Mouse (Mus musculus) urinary bladder, postnatal 4 days (tissue): ENCODE measurements at regions not wholly inside any gene's neighbourhood (a gene's known extent, or its start where the extent isn't known, plus 50 kb on each side); places are given as distances from the start of the nearest gene placed in this dataset.
A peak's percentile ranks its signal among the peaks of the same experiment; 100 is the strongest.

Experiments used
- DNase-seq, 2 experiments: peaks; one replicate each; pipeline ENCODE4 v3.0.0; 2021 to 2022; ENCODE audit warnings: low spot score in 2 of 2

DNA sequence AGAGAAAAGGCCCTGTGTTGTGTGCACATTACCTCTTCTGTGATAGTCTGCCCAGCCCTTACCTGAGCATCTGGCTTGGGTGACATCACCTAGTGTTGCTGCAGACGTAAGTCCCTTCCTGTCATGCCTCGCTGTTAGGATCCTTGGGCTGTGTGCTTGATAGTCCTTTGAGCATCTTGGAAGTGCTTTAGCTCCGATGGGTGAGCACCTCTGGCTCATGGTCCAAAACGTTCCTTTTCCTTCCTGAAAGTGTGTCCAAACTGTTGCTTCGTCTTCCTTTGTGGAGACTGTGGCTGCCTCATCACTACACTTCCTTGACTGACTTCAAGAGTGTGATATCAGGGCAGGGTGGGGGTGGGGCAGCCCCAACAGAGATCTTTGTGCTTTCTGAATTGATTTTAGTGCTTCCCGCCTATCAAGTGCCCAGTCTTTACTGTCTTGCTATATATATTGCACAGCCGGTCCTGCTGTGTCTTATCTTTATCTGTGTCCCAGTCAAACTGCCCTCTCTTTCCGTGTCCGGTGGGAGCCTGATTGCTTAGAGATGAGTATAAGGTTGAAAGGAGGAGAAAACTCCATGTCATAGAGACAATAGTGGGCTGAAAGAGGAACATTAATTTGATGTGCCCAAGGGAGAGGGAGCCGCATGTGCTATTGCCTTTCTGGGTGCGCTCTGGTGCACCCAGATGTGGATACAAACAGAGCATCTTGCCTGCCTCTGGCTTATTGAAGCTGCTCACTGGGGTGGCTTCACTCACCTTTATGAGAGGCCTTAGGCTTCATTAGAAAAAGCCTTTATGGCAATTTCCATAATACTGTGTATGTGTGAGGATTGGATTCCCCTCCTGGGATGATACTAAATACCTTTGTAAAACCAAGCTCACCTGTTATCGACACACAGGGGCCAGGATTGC, 1169.2 kb upstream of the A1bg start:
- no peak for DNase-seq

DNA sequence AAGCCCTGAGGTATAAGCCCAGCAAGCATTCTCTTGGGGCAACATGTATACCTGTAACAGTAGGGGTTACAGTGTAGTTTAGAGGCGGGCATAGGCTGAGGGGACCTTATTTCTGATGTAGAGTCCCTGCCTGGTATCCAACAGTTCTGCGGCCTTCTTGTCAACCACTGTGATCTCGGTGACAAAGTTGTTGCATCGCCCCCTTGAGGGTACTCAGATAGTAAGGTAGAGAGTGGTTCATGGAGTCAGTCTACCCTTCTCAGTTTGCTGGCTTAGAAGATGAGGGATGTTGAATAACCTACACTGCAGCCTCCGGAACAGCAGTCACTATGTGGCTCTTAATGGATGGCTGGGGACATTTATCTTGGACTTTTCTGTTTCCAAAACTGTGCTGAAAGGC, 1168.3 kb upstream of the A1bg start:
- no peak for DNase-seq

DNA sequence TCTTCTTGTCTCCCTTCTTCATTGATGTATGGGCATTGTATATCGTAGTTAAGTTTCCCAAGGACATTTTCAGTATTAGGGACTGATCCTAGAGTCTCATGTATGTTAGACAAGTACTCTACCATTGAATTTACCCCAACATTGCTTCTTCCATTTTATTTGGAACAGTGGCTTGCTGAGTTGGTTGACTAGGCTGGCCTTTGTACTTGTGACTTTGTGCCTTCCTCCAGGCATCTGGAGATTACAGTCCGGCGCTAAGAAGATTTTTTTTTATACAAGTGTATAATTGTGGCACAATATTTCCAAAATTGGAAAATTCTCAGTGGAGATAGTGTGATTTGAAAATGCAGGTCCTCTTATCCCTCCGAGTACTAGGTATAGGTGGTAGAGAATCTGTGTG, 1165.5 kb upstream of the A1bg start:
- DNase-seq: no peak

DNA sequence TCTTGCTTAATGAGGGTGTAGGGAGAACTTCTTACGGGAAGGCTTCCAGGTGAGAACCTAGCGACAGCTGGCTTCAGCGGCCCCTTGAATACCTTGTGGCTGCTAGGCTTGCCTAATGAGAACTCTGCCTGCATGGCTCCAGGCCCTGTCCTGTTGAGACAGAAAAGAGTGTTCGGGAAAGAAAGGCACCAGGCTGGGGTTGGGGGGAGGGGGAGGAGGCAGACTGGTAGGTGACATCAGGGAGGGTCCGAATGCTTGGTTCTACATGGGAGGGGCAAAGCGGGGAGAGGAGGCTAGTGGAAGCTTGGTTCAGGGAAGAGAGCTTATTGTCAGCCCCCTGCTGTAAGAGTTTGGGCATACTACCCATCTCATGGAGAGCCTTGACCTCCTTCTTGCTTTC, 1164.9 kb upstream of the A1bg start:
- DNase-seq: no peak

DNA sequence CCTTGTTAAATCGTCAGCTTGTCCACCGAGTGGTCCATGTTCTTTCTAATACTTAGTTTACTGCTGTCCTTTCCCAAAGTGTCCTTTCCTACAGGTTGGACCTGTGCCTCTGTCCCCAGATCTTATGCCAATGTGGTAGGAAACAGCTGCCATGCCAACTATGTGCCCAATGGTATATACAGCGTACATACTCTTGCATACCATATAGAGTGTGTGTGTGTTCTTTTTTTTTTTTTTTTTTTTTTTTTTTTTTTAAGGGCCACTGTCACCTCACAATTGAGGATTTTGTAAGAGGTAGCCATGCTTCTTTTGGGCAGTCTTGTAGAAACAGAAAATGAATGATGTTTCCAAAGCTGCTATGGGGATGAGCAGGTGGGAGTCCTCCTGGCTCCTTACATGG, 1163.2 kb upstream of the A1bg start:
- DNase-seq: no peak

DNA sequence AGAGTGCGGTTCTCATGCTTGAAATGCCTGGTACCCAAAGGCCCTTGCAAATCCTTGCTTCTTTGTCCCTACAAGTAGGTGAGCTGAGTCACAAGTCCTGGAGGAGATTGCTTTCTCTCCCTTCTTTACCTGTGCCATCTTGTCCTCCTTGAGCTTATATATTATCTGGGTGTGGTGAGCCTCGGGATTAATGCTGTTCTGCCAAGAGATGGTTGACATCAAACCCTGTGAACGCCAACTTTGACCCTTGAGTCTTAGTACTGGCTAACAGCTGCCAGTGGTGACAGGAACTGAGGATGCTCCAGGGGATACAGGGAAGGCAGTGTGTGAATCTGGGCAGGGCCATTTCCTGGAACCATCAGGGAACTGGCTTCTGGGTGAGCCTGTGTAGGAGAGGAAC, 1160.5 kb upstream of the A1bg start:
- no peak for DNase-seq

DNA sequence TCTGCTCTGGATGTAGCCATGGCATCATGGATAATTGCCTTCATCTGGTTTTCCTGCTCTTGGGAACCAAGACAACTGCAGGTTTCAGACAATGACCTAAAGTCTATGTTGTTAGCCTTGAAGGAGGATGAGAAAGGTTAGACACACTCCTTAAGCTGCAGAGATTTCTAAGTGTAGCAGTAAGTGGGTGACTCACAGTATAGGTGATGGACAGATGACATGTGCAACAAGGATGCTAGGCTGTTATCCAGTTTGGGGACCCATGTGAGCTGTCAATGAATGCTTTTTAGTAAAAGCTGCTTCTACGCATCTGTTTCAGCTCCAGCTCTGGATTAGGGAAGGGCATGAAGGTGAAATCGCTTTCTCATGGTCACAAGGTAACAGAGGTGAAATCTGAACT, 1159.7 kb upstream of the A1bg start:
- DNase-seq: no peak

DNA sequence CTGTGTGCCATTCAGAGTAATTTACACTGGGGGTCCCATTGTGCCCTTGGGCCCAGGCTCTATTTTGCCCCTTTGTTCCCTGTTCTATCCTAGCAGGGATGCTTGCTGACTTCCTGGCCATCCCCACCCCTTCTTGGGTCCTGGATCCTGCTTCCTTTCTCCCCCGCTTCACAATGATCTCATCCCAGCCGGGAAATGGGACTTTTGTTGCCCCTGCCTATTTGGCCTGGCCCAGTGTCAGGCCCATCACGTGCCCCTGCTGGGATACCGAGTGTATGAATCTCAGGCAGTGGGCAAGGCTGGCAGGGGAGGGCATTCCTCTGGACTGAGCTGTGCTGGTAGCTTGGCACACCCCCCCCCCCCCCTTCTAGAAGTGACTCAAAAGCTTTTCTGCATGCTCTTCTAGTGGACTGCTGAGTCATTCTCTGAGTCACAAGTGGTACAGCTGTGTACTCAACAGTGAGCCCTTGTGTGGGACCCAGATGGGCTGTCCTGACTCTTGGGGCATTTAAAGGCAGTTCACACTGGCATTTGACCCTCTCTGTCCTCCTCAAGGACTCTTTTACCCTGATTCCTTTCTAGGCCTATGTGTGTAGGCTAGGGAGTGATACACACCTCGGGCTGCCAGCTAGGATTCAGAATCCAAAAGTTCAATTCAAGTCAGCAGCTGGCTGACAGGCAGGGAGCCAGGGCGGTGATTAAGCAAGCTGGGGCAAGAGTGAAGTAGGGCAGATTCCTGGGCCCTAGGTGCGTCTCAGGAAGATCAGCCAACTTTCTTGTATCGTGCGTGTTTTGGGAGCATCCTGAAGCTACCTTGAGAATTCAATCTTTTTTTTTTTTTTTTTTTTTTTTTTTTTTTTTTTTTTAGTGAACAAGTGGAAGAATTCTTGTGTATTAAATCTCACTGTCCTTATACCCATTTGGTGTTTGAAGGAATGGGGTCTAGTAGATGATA, 1156.6 kb upstream of the A1bg start:
- DNase-seq: peak in 1 of 2 experiments; percentile 48

DNA sequence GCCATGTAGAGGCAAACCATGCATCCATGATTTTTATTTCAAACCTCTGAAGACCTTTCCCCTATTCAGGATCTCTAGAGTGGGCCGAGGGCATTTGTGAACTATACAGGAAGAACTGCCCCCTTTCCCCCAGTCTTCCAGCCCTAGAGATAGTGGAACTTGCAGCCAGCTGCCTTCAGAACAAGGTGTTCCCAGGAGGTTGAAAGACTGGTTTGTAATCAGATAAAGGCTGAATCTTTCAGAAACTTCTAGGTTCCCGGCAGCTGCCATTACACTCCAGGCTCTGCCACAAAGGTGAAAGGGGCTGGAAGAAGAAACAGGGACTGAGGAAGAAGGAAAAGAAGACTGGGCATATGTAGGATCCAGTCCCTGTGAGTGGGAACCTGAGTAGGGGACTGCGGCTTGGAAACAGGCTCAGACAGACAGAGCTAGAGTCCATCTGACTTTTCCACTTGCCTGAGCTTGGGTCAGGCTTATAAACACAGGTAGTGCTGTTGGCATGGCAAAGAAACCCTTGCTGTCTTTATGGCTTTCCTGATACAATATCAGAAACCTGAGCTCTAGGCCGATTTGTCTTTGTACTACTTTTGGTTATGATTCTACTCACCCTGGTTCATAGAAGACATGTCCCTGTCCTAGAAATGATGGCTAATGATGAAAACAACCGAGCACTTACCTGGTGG, 1153.9 kb upstream of the A1bg start:
- DNase-seq: no peak

DNA sequence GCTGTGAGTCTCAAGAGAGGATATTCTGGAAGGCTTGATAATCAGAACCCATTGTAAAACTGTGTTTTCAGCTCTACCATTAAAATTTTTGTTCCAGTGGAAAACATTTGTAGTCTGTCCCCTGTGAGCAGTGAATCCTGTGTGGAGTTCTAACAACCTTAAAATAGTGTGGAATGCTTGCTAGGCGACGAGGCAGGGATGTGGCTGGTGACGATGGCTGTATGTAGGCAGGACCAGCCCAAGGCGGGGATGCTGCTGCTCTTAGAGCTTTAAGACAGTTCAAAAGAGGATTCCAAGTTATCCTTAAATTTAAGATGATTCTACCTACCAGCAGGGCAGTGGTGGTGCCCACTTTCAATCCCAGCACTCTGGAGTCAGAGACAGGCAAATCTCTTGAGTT, 1151.9 kb upstream of the A1bg start:
- DNase-seq: no peak

DNA sequence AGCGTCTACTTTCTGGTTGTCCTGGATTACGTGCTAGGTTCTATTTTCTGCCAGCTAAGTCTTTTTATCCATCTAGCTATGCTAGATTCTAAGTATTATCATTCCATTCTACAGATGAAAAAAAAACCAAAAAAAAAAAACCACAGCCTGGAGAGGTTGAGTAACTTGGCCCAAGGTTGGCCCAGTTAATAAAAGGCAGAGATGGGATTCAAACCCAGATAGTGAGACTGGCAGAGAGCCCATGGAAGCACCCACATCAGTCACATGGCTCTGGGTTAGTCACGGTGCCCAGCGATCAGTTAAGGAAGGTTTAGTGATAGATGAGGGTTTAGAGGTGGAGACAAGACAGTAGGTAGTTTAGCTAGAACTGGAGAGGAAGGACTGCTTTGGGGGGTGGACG, 1150.8 kb upstream of the A1bg start:
- DNase-seq: no peak

DNA sequence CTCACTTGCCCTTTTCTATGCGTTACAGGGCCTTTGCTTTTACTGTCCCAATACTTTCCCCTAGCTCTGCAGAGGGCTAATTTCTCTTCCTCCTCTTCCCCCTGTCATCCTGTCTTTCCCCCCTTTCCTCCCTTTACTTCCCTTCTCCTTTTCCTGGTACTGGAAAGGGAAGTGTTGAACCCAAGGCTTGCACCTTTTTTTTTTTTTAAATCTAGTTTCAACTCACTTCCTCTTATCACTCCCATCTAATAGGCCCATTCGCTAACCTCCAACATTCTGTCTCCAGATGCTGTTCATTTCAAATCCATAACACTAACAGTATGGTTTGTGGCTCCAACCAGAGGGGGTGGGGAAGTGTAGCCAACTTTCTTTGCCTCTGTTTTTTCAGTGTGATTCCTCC, 1148.5 kb upstream of the A1bg start:
- no peak for DNase-seq

DNA sequence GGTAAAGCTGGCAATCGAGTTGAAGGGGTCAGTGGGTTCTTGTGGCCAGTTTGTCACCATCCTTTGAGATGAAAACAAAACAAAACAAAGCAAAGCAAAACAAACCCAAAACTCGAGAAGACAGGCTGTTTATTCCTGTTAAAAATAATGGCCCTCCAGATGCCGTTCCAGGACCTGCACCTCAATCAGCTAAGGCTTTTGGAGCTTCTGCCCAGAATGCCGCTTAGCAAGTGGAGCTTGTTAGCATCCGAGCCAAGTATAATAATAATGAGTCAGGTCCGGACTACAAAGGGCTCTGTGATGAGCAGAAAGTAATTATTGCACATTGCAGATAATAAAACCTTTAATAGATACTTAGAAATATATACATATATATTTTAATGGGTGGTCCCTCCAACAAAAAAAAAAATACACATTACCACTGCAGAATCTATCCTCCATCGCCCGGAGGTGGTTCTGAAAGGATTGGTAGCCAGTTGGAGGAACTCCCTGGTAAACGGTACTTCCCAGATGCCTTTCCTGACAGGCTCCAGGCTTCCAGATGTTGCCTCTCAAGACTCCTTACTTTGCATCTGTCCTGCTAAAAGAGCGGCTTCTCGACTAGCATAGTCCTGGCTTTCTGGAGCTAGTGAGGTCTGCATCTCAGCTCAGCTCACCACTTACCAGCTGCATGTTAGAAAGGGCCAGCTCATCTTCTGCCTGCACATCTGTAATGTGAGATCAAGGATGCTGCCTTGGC, 1145.8 kb upstream of the A1bg start:
- DNase-seq: no peak

DNA sequence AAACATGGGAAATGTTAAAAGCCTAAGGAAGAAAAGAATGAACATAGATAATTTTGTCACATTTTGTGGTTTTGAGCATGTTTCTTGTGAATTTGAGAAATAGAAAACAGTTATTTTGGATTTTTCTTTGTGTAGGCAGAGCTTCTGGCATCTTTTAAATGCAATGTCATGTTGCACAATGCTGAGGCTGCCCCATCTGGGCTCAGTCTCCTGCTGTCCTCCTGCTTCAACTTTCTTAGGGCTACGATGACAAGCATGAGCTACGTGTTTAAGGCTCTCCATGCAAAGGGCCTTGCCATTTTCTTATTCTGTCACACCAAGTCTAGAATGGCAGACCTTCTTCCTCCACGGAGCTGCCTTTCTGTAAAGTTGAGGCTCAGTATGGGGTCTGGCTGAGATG, 1141.6 kb upstream of the A1bg start:
- no peak for DNase-seq

DNA sequence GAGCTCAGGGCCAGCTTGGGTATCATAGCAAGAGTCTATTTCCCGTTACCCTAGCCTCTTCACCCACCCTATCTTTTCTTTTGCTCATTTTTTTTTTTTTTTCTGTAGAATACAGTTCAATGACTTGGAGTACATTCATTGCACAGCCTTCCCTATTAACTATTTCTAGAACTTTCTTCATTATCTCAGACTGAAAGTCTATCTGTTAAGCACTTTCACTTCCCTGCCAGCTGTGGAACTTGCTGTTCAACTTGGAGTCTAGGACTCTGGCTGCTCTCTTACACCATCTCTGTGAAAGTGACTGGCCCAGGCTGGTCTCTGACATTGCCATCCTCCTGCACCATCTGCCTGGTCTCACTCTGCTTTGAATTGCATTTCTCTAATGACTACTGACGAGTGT, 1134.6 kb upstream of the A1bg start:
- no peak for DNase-seq

DNA sequence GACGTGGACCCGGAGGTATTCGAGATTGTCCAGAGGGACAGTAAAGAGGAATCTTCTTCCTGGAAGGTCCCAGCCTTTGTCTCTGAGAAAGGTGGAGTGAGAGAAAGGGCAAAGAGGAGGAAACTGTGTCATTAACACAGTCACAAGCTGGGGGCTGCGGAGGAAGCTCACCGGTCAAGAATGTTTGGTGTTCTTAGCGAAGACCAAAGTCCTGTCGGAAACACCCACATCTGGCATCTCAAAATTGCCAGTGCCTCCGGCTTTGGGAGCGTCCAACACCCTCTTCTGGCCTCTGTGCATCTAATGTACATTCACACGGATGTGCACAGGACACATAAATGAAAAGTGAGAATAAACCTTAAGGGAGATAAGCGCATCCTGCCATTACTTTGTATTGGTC, 1134.1 kb upstream of the A1bg start:
- no peak for DNase-seq

DNA sequence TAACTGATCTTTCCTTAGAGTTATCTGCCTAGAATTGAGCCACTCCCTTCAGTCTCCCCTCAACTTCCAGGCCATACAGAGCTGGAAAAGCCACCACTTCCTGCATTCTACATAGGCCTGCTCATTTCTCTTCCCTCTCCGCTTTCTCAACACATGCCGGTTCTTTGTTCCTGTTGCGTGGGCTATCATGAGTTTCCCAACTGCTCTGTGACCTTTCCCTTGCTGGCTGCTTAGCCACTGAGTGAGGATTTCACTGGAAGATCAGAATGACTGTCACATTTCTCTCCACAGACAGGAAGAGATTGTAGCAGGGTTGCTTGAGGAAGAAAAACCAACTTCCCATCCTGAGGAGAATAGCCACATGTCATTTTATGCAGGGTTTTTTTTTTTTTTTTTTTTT, 1133.6 kb upstream of the A1bg start:
- no peak for DNase-seq

DNA sequence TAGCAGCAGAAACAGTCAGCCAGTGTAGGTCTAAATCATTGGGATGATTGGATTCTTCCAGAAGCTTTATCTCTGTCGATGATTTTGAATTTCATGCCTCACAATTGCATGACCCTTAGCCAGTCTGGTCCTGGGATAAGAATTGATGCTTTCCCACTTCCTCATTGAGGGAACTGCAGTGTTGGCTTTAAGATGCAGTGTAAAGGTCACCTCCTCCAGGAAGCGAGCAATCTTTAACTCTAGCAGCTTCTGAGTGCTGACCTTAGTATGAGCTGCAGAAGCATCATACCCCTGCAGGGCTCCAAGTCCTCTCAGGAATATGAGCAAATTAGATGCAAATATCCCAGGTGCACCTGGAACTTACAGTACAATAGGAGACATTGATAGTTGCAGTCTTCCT, 1132.2 kb upstream of the A1bg start:
- no peak for DNase-seq

DNA sequence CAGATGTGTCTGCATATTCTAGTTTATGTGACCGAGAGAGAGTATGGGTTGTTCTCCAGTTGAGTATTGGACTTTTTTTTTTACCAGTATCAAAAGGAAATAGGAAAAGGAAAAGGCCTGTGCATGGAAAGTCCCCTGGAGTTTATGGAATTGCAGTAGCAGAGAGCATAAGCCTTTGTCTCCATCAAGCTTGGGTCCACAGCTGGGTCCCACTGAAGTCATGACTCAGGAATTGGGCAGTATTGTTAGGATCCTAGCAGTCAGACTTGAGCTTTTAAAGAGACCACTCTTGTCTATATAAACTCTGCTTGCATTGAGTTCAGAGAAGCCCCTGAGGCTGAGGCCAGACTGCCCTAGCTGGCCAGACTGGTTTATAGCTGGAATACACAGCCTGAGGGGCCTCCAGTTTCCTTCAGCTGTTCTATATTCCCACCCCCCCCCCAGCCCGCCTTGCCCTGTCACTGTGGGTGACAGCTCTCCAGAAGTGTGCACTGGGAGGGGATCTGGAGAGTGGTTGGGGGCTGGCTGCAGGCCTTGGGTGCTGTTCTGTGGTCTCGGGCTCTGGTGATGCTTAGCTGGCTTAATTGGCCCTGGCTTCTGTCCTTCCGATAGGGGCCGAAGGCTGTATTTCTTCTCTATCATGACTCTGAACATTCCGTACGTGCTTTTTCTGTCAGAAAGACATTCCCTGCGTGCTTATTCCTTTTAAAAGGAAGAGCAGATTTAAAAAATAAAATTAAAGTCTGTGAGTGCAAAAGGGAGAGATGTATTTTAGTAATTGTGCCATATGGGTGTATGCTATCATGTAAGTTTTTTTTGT, 1130.8 kb upstream of the A1bg start:
- no peak for DNase-seq

DNA sequence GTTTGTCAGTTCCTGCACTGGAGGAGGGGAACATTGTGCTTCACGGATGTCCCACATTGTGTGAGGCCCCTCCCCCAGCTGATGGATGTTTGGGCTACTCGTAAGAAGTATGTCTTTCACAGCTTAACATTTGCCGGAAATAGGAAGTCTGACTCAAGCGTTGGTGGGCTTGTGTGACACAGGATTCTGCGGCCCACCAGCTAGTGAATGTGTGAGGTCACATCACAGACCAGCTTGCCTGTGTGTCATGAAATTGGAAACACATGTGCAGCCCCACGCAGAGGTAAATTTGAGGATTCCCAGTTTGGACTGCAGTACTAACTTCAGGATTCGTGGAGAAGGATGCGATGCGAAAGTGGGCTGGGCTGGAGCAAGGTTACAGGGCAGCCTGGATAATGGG, 1126.6 kb upstream of the A1bg start:
- DNase-seq: no peak

DNA sequence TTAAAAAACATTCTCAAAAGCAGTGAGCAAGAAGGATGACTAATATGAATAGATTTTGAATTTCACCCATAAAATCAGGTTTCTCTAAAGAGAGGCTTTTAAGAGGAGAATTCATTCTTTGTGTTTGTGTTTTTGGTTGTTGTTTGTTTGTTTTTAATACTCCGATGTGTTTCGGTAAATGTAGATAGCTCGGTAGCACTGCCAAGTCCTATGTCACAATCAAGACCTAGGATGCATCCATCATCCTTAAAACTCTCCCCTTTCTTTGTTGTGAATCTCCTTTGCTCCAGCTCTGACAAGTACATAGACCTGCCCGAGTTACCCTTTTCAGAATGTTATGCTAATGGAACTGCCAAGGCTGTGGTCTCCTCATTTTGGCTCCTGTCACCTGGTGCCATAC, 1126.2 kb upstream of the A1bg start:
- no peak for DNase-seq
